Mouse (Mus musculus) lung, embryonic 15.5 days (tissue): Measurements from ENCODE around the gene Sema3a. TPM values are rescaled to one million over a fixed set of nuclear protein-coding genes. Genes with fewer than 3 reads are reported as not detected.
A peak's percentile ranks its signal among the peaks of the same experiment; 100 is the strongest.
"Not testable (repeated sequence)": the region's sequence is repeated elsewhere in the genome, so short reads cannot be mapped to it uniquely, and the experiment has no call there.

Source experiments
- ATAC-seq: fragments of 200-750 bp; cut with Nextera tagmentation; 2 replicates; pipeline ENCODE4 v1.8.0; 2017; ENCODE audit warnings: moderate number of reproducible peaks, borderline replicate concordance; ENCODE audit not compliant: low FRiP score, low TSS enrichment; ENCODE audit errors: extremely low read depth
- H3K27ac ChIP-seq: fragments of 300-500 bp; sonication (generic); 2 replicates; pipeline ENCODE4 v1.5.1; 2015; ENCODE audit warnings: moderate library complexity, mild to moderate bottlenecking, inconsistent platforms
- H3K27me3 ChIP-seq: fragments of 300-500 bp; sonication (generic); 2 replicates; pipeline ENCODE4 v1.6.1; 2015; ENCODE audit warnings: inconsistent platforms
- H3K36me3 ChIP-seq: fragments of 300-500 bp; sonication (generic); 2 replicates; pipeline ENCODE4 v1.6.1; 2015; ENCODE audit warnings: inconsistent platforms
- H3K4me1 ChIP-seq: fragments of 300-500 bp; sonication (generic); 2 replicates; pipeline ENCODE4 v1.6.1; 2015; ENCODE audit warnings: inconsistent platforms
- H3K4me2 ChIP-seq: fragments of 300-500 bp; sonication (generic); 2 replicates; pipeline ENCODE4 v1.6.1; 2015; ENCODE audit warnings: inconsistent platforms, mild to moderate bottlenecking, moderate library complexity
- H3K4me3 ChIP-seq: fragments of 300-500 bp; sonication (generic); 2 replicates; pipeline ENCODE4 v1.5.1; 2015; ENCODE audit warnings: mild to moderate bottlenecking, inconsistent platforms
- H3K9ac ChIP-seq: fragments of 300-500 bp; sonication (generic); 2 replicates; pipeline ENCODE4 v1.6.1; 2015; ENCODE audit warnings: inconsistent platforms
- H3K9me3 ChIP-seq: fragments of 300-500 bp; sonication (generic); 2 replicates; pipeline ENCODE4 v1.6.1; 2016; ENCODE audit warnings: inconsistent platforms
- WGBS: fragments of 180-500 bp; shearing (Covaris S2); methylation state at CpG from one replicate; pipeline ENCODE4 v1.1.7; 2015; 5-methylcytosine and 5-hydroxymethylcytosine counted together
- polyA plus RNA-seq: library from polyadenylated mRNA; unstranded; fragments of >200 nt; fragmentation: Nextera tagmentation; extraction: Ambion mirVana; gene quantifications from 2 replicates; pipeline ENCODE4 v1.2.1, GENCODE M21; 2015

Sema3a gene
- polyA plus RNA-seq, 1 experiment from 2014 or later: 26.8 TPM

- 38% methylated on average over 2 of the region's 2 CpGs for WGBS
- ATAC-seq: peak; percentile 55; the same call in 1 of the 2 replicates
Observed at GRCm38 (mm10) chr5:13431827-13432226, 306.6 kb downstream of the Sema3a start.

GRCm38 (mm10) chr5:13432574-13432973 is 307.4 kb downstream of the Sema3a start:
- no peak for ATAC-seq
- Histone ChIP-seq H3K36me3 (no peaks in the 10 kb centered on the region), H3K27me3 (no peaks in the 10 kb centered on the region), H3K4me3 (no peak overlapping the region), H3K27ac (no peak overlapping the region), H3K4me1 (0 out of 2 replicates have a peak, but pooled peaks cover 3% of the 10 kb centered on the region), H3K9ac (no peak overlapping the region), H3K9me3 (no peaks in the 10 kb centered on the region), H3K4me2 (no peak overlapping the region)
- WGBS: 47% methylated on average over 3 of the region's 3 CpGs

More at GRCm38 (mm10) chr5:13431827-13432226, 306.6 kb downstream of the Sema3a start:
- Histone ChIP-seq H3K27ac (no peak overlapping the region), H3K36me3 (no peaks in the 10 kb centered on the region), H3K4me3 (no peak overlapping the region), H3K27me3 (no peaks in the 10 kb centered on the region), H3K9ac (no peak overlapping the region), H3K9me3 (no peaks in the 10 kb centered on the region), H3K4me2 (no peak overlapping the region), H3K4me1 (0 out of 2 replicates have a peak, but pooled peaks cover 3% of the 10 kb centered on the region)

- ATAC-seq: no peak
- 59% methylated on average over 2 of the region's 2 CpGs for WGBS
Observed at GRCm38 (mm10) chr5:13433303-13433702, 308.1 kb downstream of the Sema3a start.

GRCm38 (mm10) chr5:13441112-13441511 is 315.9 kb downstream of the Sema3a start:
- Histone ChIP-seq H3K4me2 (no peak overlapping the region), H3K4me1 (no peaks in the 10 kb centered on the region), H3K9me3 (no peaks in the 10 kb centered on the region), H3K9ac (no peak overlapping the region), H3K36me3 (no peaks in the 10 kb centered on the region), H3K27ac (no peak overlapping the region), H3K4me3 (no peak overlapping the region), H3K27me3 (no peaks in the 10 kb centered on the region)
- peak; percentile 35; the same call in 1 of the 2 replicates for ATAC-seq

More at GRCm38 (mm10) chr5:13433303-13433702, 308.1 kb downstream of the Sema3a start:
- H3K36me3 ChIP-seq: no peaks in the 10 kb centered on the region
- H3K27ac ChIP-seq: no peak overlapping the region
- H3K27me3 ChIP-seq: no peaks in the 10 kb centered on the region
- 0 out of 2 replicates have a peak, but pooled peaks cover 3% of the 10 kb centered on the region for H3K4me1 ChIP-seq
- no peak overlapping the region for H3K4me2 ChIP-seq
- H3K4me3 ChIP-seq: no peak overlapping the region
- H3K9me3 ChIP-seq: no peaks in the 10 kb centered on the region
- H3K9ac ChIP-seq: no peak overlapping the region

GRCm38 (mm10) chr5:13460182-13461001 is 335.2 kb downstream of the Sema3a start:
- Histone ChIP-seq H3K4me1 (no peaks in the 10 kb centered on the region), H3K36me3 (0 out of 2 replicates have a peak, but pooled peaks cover 3% of the 10 kb centered on the region), H3K27ac (no peak overlapping the region), H3K4me3 (no peak overlapping the region), H3K9me3 (no peaks in the 10 kb centered on the region), H3K27me3 (no peaks in the 10 kb centered on the region), H3K9ac (no peak overlapping the region), H3K4me2 (no peak overlapping the region)
- WGBS: 75% methylated on average over 1 of the region's 1 CpGs
- no peak for ATAC-seq

GRCm38 (mm10) chr5:13468856-13469255 is 343.6 kb downstream of the Sema3a start:
- Histone ChIP-seq H3K9me3 (no peaks in the 10 kb centered on the region), H3K4me2 (no peak overlapping the region), H3K36me3 (no peaks in the 10 kb centered on the region), H3K27ac (no peak overlapping the region), H3K27me3 (no peaks in the 10 kb centered on the region), H3K4me1 (peaks cover 16% of the 10 kb centered on the region), H3K9ac (no peak overlapping the region), H3K4me3 (no peak overlapping the region)
- WGBS: 52% methylated on average over 7 of the region's 7 CpGs
- no peak for ATAC-seq

GRCm38 (mm10) chr5:13469401-13469800 is 344.2 kb downstream of the Sema3a start:
- H3K4me3 ChIP-seq: no peak overlapping the region
- ATAC-seq: no peak
- H3K4me2 ChIP-seq: no peak overlapping the region
- no peaks in the 10 kb centered on the region for H3K9me3 ChIP-seq
- H3K27me3 ChIP-seq: no peaks in the 10 kb centered on the region
- H3K4me1 ChIP-seq: peaks cover 16% of the 10 kb centered on the region
- 55% methylated on average over 5 of the region's 5 CpGs for WGBS
- no peaks in the 10 kb centered on the region for H3K36me3 ChIP-seq
- H3K27ac ChIP-seq: 0 out of 2 replicates have a peak overlapping the region, but pooled peaks have one; percentile 55
- H3K9ac ChIP-seq: no peak overlapping the region

GRCm38 (mm10) chr5:13470057-13470905 is 345.1 kb downstream of the Sema3a start:
- H3K27ac ChIP-seq: peak overlapping the region; percentile 55
- H3K4me2 ChIP-seq: no peak overlapping the region
- H3K4me1 ChIP-seq: peaks cover 16% of the 10 kb centered on the region
- H3K36me3 ChIP-seq: no peaks in the 10 kb centered on the region
- H3K9me3 ChIP-seq: no peaks in the 10 kb centered on the region
- no peak overlapping the region for H3K4me3 ChIP-seq
- 29% methylated on average over 7 of the region's 7 CpGs for WGBS
- no peaks in the 10 kb centered on the region for H3K27me3 ChIP-seq
- no peak overlapping the region for H3K9ac ChIP-seq
- ATAC-seq: peak; percentile 83; the same call in 1 of the 2 replicates

- 45% methylated on average over 1 of the region's 1 CpGs for WGBS
- Histone ChIP-seq H3K4me1 (no peaks in the 10 kb centered on the region), H3K4me2 (no peak overlapping the region), H3K4me3 (no peak overlapping the region), H3K9ac (no peak overlapping the region), H3K27ac (no peak overlapping the region), H3K36me3 (no peaks in the 10 kb centered on the region), H3K9me3 (no peaks in the 10 kb centered on the region), H3K27me3 (no peaks in the 10 kb centered on the region)
- no peak for ATAC-seq
Observed at GRCm38 (mm10) chr5:13477653-13478052, 352.4 kb downstream of the Sema3a start.

- ATAC-seq: no peak
- H3K9ac ChIP-seq: no peak overlapping the region
- H3K4me1 ChIP-seq: no peaks in the 10 kb centered on the region
- no peak overlapping the region for H3K4me2 ChIP-seq
- H3K27ac ChIP-seq: no peak overlapping the region
- no peaks in the 10 kb centered on the region for H3K27me3 ChIP-seq
- no peak overlapping the region for H3K4me3 ChIP-seq
- WGBS: 85% methylated on average over 2 of the region's 2 CpGs
- no peaks in the 10 kb centered on the region for H3K9me3 ChIP-seq
- H3K36me3 ChIP-seq: no peaks in the 10 kb centered on the region
Observed at GRCm38 (mm10) chr5:13488671-13489070, 363.5 kb downstream of the Sema3a start.

GRCm38 (mm10) chr5:13495967-13496366 is 370.8 kb downstream of the Sema3a start:
- not testable (repeated sequence) for H3K27ac ChIP-seq, H3K9me3 ChIP-seq, H3K36me3 ChIP-seq, ATAC-seq, H3K4me3 ChIP-seq, H3K27me3 ChIP-seq, H3K9ac ChIP-seq, H3K4me1 ChIP-seq, H3K4me2 ChIP-seq
- WGBS: 86% methylated on average over 3 of the region's 3 CpGs

- Histone ChIP-seq H3K27me3 (no peaks in the 10 kb centered on the region), H3K27ac (no peak overlapping the region), H3K36me3 (no peaks in the 10 kb centered on the region), H3K4me1 (no peaks in the 10 kb centered on the region), H3K4me2 (no peak overlapping the region), H3K9ac (no peak overlapping the region), H3K9me3 (no peaks in the 10 kb centered on the region), H3K4me3 (no peak overlapping the region)
- no peak for ATAC-seq
- WGBS: 52% methylated on average over 2 of the region's 2 CpGs
Observed at GRCm38 (mm10) chr5:13499835-13500234, 374.6 kb downstream of the Sema3a start.
